Mouse (Mus musculus) erythroblast, adult 5-6 weeks (primary cell): ENCODE measurements around the gene Olfr605. TPM values are rescaled to one million over a fixed set of nuclear protein-coding genes. Genes with fewer than 3 reads are reported as not detected.
"Not testable (repeated sequence)": the region's sequence is repeated elsewhere in the genome, so short reads cannot be mapped to it uniquely, and the experiment has no call there.

Source experiments
- ATAC-seq: replicated peaks from 2 replicates; pipeline ENCODE4 v1.8.0; 2016; ENCODE audit warnings: moderate number of reproducible peaks, mild to moderate bottlenecking, moderate TSS enrichment, inconsistent platforms; ENCODE audit not compliant: poor library complexity, low FRiP score, severe bottlenecking
- total RNA-seq, 2 experiments: library from RNA; stranded (forward) in 1 of 2; stranded (reverse) in 1 of 2; fragments of 150-400 nt in 1 of 2; fragments of 200-764, 138-1000 nt in 1 of 2; gene quantifications; 2 replicates each; pipeline versions ENCODE4 v1.2.3 to v1.2.4; 2015 to 2017; ENCODE audit warnings: low replicate concordance in 2 of 2

Olfr605 gene
- not detected in 2 replicates for total RNA-seq (2015; ENCODE audit: low replicate concordance)
- total RNA-seq (2017; ENCODE audit: low replicate concordance) = not detected in 2 replicates

DNA sequence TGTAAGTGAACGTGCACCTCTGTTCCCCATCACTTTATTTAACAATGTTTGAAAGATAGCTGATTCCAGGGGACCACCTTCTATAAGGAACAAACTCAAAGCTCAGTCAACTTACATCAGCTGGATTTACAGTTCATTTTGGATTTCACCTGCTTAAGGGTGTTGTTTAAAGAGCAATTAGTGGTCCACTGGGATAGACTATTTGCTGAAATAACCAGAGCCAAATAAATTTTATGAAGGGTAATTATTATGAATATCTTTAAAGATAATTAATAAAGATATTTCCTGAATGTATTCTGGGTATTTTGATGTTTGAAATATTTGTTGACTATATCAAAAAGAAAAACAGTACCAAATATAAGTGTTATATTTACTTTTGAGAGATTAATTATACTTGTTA lies at the start of gene Olfr605:
TSS of gene Olfr605 (minus strand) at position 101 of the 400 bp plus-strand sequence.
- no peak for ATAC-seq

DNA sequence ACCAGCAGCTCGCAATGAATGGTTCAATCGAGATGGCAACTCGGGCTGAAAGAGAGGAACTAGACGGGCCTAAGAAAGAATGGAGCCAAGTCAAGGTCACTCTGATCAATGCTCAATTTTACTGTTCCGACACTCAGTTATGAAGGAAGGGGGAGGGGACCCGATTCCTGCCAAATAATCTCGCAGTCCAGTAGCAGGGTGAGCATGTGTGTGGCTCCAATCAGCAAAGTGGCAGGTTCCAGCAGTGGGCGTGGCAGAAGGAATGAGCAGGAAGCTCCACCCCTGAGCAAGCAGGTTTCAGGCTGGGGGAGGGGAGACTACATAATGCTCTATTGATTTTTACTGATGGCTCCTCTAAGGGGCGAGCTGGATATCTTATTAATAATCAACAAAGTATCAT lies 31.9 kb upstream of the Olfr605 start:
- ATAC-seq = not testable (repeated sequence)

DNA sequence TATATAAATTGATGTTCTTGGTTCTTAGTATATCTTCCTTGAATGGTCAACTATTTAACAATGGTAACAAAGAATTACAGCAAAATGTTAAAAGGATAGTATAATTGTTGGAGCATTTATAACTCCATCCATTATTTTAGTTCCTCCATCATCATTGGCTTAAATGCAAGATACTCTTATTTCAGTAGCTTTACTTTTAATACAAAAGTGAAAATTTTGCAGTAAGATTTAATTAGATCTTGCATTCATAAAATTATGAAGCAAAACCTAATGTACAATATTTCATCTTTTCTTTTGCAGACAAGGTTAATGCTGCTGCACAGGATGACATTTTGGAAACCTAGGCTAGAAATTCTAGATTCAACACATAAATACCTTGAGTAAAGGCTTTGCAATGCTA lies 24.3 kb upstream of the Olfr605 start, which contains the start of gene Olfr608:
TSS of gene Olfr608 (plus strand) at position 301 of the 400 bp plus-strand sequence.
- no peak for ATAC-seq

DNA sequence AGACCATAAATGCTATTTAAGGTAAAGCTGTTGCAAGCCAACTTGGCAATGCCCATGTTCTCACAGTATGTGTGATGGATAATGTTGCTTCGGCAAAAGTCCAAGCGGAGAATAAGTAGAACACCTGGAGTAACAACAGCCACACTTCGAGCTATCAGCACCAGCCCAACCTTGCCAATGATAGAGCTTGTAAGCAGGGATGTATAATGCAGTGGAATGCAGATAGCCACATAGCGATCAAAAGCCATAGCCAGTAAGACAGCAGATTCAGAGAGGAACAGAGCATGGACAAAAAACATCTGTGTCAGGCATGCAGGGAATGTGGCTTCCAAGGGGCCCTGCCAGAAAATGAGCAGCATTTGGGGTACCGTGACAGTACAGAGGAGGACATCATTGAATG lies 15.4 kb upstream of the Olfr605 start:
- no peak for ATAC-seq

DNA sequence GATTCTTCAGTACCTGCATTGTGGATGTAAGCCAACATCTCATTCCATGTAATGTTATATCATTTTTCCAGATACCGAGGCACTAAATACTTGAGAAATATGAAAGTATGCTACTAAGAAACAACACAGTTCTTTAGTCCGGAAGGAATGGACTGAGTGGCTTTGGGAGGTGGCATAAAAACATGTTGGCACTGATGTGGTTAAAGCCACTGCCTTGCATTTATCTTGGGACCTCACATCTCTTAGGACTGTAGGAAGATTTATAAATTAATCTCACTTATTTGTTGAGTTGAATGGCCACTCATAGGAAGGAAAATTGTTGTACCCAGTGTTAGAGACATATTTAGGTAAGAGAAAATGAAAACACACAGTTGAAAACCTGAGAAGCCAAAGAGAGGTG lies 3.5 kb upstream of the Olfr605 start, which contains the start of gene Olfr606:
TSS of gene Olfr606 (plus strand) at position 301 of the 400 bp plus-strand sequence.
- no peak for ATAC-seq

DNA sequence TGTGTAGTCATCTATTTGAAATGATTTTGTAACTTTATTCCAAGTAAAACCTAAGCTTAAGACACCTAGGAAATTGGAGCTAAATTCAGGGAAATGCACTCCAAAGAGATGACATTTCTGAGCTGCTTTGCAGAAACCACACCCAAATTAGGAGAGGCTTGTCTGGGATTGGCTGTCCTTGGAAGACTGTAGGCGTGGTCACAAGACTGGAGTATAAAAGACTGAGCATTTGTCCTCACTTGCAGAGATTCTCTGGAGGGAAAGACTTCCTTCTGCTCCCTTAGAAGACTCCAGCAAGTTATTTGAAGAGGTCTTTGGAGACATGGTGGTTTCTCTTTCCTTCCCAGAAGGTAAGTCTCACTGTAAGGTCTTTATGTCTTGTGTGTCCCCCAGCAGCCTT lies 30.5 kb downstream of the Olfr605 start, which contains the start of gene Usp17lc:
TSS of gene Usp17lc (plus strand) at position 301 of the 400 bp plus-strand sequence.
- ATAC-seq = not testable (repeated sequence)

DNA sequence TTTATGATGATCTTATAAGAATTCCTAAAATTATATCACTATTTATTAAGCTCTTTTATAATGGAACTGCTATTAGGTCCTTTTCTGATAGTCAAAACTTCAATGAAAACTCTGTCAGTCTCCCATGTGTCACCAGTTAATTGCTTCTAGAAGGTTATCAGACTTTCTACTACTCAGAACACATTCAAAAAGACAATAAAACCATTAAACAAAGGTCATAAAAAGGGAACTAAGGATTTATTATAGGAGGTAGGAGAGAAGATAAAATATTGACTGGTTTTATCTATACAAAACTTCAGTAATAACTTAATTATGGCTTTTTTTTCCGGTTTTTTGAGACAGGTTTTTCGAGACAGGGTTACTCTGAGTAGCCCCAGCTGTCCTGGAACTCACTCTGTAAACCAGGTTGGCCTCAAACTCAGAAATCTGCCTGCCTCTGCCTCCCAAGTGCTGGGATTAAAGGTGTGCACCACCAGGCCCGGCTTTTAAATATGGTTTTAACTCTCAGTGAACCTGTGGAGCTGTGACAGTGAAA lies 38.7 kb downstream of the Olfr605 start:
- not testable (repeated sequence) for ATAC-seq

DNA sequence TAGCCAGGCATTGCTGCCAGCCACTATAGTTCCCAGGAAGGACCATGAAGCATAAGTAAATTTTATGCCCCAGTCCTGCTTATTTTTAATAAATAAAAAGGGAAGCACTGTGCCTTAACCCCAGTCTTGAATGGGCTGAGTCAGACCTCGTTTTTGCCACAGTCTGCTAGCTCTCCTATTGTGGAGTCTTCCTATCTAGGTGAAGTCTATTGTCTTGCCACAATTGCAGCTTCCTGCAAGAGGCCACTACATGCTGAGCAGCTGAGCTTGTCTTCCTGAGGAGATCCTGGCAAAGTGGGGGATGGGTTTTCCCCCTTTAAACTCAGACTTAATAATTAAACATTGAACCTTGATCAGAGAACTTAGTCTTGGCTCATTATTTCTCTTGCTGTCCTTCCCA lies 46.3 kb downstream of the Olfr605 start:
- no peak for ATAC-seq

DNA sequence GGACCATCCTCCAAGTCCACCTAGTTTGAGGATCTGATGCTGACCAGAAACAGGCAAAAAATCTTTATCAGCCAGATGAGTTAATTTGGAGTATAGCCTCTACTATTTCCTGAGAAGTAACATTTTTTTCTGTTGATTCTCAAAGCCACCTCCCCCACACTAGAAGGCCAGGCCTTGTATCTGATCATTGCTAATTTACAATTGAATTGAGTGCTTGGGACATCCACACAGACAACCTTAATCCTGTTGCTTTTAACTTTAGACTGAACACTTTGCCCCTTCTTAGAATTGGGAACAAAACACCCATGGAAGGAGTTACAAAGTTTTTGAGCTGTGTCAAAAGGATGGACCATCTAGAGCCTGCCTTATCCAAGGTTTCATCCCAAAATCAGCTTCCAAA lies 47.5 kb downstream of the Olfr605 start:
- no peak for ATAC-seq

Other genes with a start within 250 kb of the Olfr605 start
- gene Olfr593, start 233.6 kb downstream of the Olfr605 start, total RNA-seq (2015; ENCODE audit: low replicate concordance) = not detected in 2 replicates
- gene Olfr593, start 233.6 kb downstream of the Olfr605 start, total RNA-seq (2017; ENCODE audit: low replicate concordance) = not detected in 2 replicates
- not detected in 2 replicates for gene Olfr594, start 228.4 kb downstream of the Olfr605 start, total RNA-seq (2015; ENCODE audit: low replicate concordance)
- not detected in 2 replicates for gene Olfr594, start 228.4 kb downstream of the Olfr605 start, total RNA-seq (2017; ENCODE audit: low replicate concordance)
- gene Usp17ld, start 192.9 kb downstream of the Olfr605 start, total RNA-seq (2015; ENCODE audit: low replicate concordance) = not detected in 2 replicates
- not detected in 2 replicates for gene Usp17ld, start 192.9 kb downstream of the Olfr605 start, total RNA-seq (2017; ENCODE audit: low replicate concordance)
- gene Olfr596, start 139.8 kb downstream of the Olfr605 start, total RNA-seq (2015; ENCODE audit: low replicate concordance) = not detected in 2 replicates
- gene Olfr596, start 139.8 kb downstream of the Olfr605 start, total RNA-seq (2017; ENCODE audit: low replicate concordance) = not detected in 2 replicates
- gene Olfr597, start 129.1 kb downstream of the Olfr605 start, total RNA-seq (2015; ENCODE audit: low replicate concordance) = not detected in 2 replicates
- gene Olfr597, start 129.1 kb downstream of the Olfr605 start, total RNA-seq (2017; ENCODE audit: low replicate concordance) = not detected in 2 replicates
- not detected in 2 replicates for gene Olfr598, start 121.9 kb downstream of the Olfr605 start, total RNA-seq (2015; ENCODE audit: low replicate concordance)
- gene Olfr598, start 121.9 kb downstream of the Olfr605 start, total RNA-seq (2017; ENCODE audit: low replicate concordance) = not detected in 2 replicates
- gene Olfr599, start 109.5 kb downstream of the Olfr605 start, total RNA-seq (2015; ENCODE audit: low replicate concordance) = not detected in 2 replicates
- gene Olfr599, start 109.5 kb downstream of the Olfr605 start, total RNA-seq (2017; ENCODE audit: low replicate concordance) = not detected in 2 replicates
- not detected in 2 replicates for gene Olfr600, start 95.8 kb downstream of the Olfr605 start, total RNA-seq (2015; ENCODE audit: low replicate concordance)
- not detected in 2 replicates for gene Olfr600, start 95.8 kb downstream of the Olfr605 start, total RNA-seq (2017; ENCODE audit: low replicate concordance)
- not detected in 2 replicates for gene Olfr601, start 82.8 kb downstream of the Olfr605 start, total RNA-seq (2015; ENCODE audit: low replicate concordance)
- not detected in 2 replicates for gene Olfr601, start 82.8 kb downstream of the Olfr605 start, total RNA-seq (2017; ENCODE audit: low replicate concordance)
- not detected in 2 replicates for gene Olfr603, start 59.3 kb downstream of the Olfr605 start, total RNA-seq (2015; ENCODE audit: low replicate concordance)
- gene Olfr603, start 59.3 kb downstream of the Olfr605 start, total RNA-seq (2017; ENCODE audit: low replicate concordance) = not detected in 2 replicates
- gene Usp17lc, start 30.4 kb downstream of the Olfr605 start, total RNA-seq (2015; ENCODE audit: low replicate concordance) = not detected in 2 replicates
- not detected in 2 replicates for gene Usp17lc, start 30.4 kb downstream of the Olfr605 start, total RNA-seq (2017; ENCODE audit: low replicate concordance)
- gene Olfr606, start 3.6 kb upstream of the Olfr605 start, total RNA-seq (2015; ENCODE audit: low replicate concordance) = not detected in 2 replicates
- gene Olfr606, start 3.6 kb upstream of the Olfr605 start, total RNA-seq (2017; ENCODE audit: low replicate concordance) = not detected in 2 replicates
- gene Olfr607, start 18.7 kb upstream of the Olfr605 start, total RNA-seq (2015; ENCODE audit: low replicate concordance) = not detected in 2 replicates
- gene Olfr607, start 18.7 kb upstream of the Olfr605 start, total RNA-seq (2017; ENCODE audit: low replicate concordance) = not detected in 2 replicates
- gene Olfr608, start 24.4 kb upstream of the Olfr605 start, total RNA-seq (2015; ENCODE audit: low replicate concordance) = not detected in 2 replicates
- not detected in 2 replicates for gene Olfr608, start 24.4 kb upstream of the Olfr605 start, total RNA-seq (2017; ENCODE audit: low replicate concordance)
- gene Olfr609, start 52.6 kb upstream of the Olfr605 start, total RNA-seq (2015; ENCODE audit: low replicate concordance) = not detected in 2 replicates
- gene Olfr609, start 52.6 kb upstream of the Olfr605 start, total RNA-seq (2017; ENCODE audit: low replicate concordance) = not detected in 2 replicates
- gene Olfr610, start 66.7 kb upstream of the Olfr605 start, total RNA-seq (2015; ENCODE audit: low replicate concordance) = not detected in 2 replicates
- not detected in 2 replicates for gene Olfr610, start 66.7 kb upstream of the Olfr605 start, total RNA-seq (2017; ENCODE audit: low replicate concordance)
- not detected in 2 replicates for gene Olfr611, start 75.4 kb upstream of the Olfr605 start, total RNA-seq (2015; ENCODE audit: low replicate concordance)
- gene Olfr611, start 75.4 kb upstream of the Olfr605 start, total RNA-seq (2017; ENCODE audit: low replicate concordance) = not detected in 2 replicates
- not detected in 2 replicates for gene Olfr612, start 97.3 kb upstream of the Olfr605 start, total RNA-seq (2015; ENCODE audit: low replicate concordance)
- 0.85 TPM in 1 of 2 replicates, not detected in the other for gene Olfr612, start 97.3 kb upstream of the Olfr605 start, total RNA-seq (2017; ENCODE audit: low replicate concordance)
- gene Olfr613, start 102.6 kb upstream of the Olfr605 start, total RNA-seq (2015; ENCODE audit: low replicate concordance) = not detected in 2 replicates
- gene Olfr613, start 102.6 kb upstream of the Olfr605 start, total RNA-seq (2017; ENCODE audit: low replicate concordance) = 0.70 TPM in 1 of 2 replicates, not detected in the other
- not detected in 2 replicates for gene Olfr615, start 110.6 kb upstream of the Olfr605 start, total RNA-seq (2015; ENCODE audit: low replicate concordance)
- not detected in 2 replicates for gene Olfr615, start 110.6 kb upstream of the Olfr605 start, total RNA-seq (2017; ENCODE audit: low replicate concordance)
- not detected in 2 replicates for gene Olfr616, start 123.7 kb upstream of the Olfr605 start, total RNA-seq (2015; ENCODE audit: low replicate concordance)
- gene Olfr616, start 123.7 kb upstream of the Olfr605 start, total RNA-seq (2017; ENCODE audit: low replicate concordance) = not detected in 2 replicates
- not detected in 2 replicates for gene Olfr617, start 127.6 kb upstream of the Olfr605 start, total RNA-seq (2015; ENCODE audit: low replicate concordance)
- not detected in 2 replicates for gene Olfr617, start 127.6 kb upstream of the Olfr605 start, total RNA-seq (2017; ENCODE audit: low replicate concordance)
- not detected in 2 replicates for gene Olfr618, start 144.7 kb upstream of the Olfr605 start, total RNA-seq (2015; ENCODE audit: low replicate concordance)
- not detected in 2 replicates for gene Olfr618, start 144.7 kb upstream of the Olfr605 start, total RNA-seq (2017; ENCODE audit: low replicate concordance)
- not detected in 2 replicates for gene Olfr619, start 155.1 kb upstream of the Olfr605 start, total RNA-seq (2015; ENCODE audit: low replicate concordance)
- not detected in 2 replicates for gene Olfr619, start 155.1 kb upstream of the Olfr605 start, total RNA-seq (2017; ENCODE audit: low replicate concordance)
- not detected in 2 replicates for gene Olfr620, start 167.1 kb upstream of the Olfr605 start, total RNA-seq (2015; ENCODE audit: low replicate concordance)
- not detected in 2 replicates for gene Olfr620, start 167.1 kb upstream of the Olfr605 start, total RNA-seq (2017; ENCODE audit: low replicate concordance)
- not detected in 2 replicates for gene Olfr622, start 197.3 kb upstream of the Olfr605 start, total RNA-seq (2015; ENCODE audit: low replicate concordance)
- gene Olfr622, start 197.3 kb upstream of the Olfr605 start, total RNA-seq (2017; ENCODE audit: low replicate concordance) = not detected in 2 replicates
- not detected in 2 replicates for gene Olfr623, start 218.3 kb upstream of the Olfr605 start, total RNA-seq (2015; ENCODE audit: low replicate concordance)
- gene Olfr623, start 218.3 kb upstream of the Olfr605 start, total RNA-seq (2017; ENCODE audit: low replicate concordance) = not detected in 2 replicates
- 0.21 TPM in 1 of 2 replicates, not detected in the other for gene Olfr624, start 225.8 kb upstream of the Olfr605 start, total RNA-seq (2015; ENCODE audit: low replicate concordance)
- gene Olfr624, start 225.8 kb upstream of the Olfr605 start, total RNA-seq (2017; ENCODE audit: low replicate concordance) = not detected in 2 replicates
- not detected in 2 replicates for gene Olfr625-ps1, start 237.3 kb upstream of the Olfr605 start, total RNA-seq (2015; ENCODE audit: low replicate concordance)
- not detected in 2 replicates for gene Olfr625-ps1, start 237.3 kb upstream of the Olfr605 start, total RNA-seq (2017; ENCODE audit: low replicate concordance)